7 mouse cellular contexts compared by ENCODE assay signal in genomic region chr3:51554067-51554466, GRCm38 (mm10). TPM values are rescaled to one million over a fixed set of nuclear protein-coding genes. Genes with fewer than 3 reads are reported as not detected.
DNase-seq lines count a peak whose midpoint lies in the region; ATAC-seq and TF ChIP-seq lines count a peak whose summit lies in the region.

No protein-coding gene starts in this region.

- H3K79me2 ChIP-seq in liver, adult 2 months (ENCODE audit: control insufficient read depth, insufficient read depth, low read length) = no peaks in the 10 kb centered on the region

- H3K4me1 ChIP-seq in liver, adult 2 months (ENCODE audit: control insufficient read depth, insufficient read depth, low read length) = peaks cover 1% of the 10 kb centered on the region; the same call in 1 of the 2 replicates
- H3K4me1 ChIP-seq in liver, embryonic 12.5 days = peaks cover 43% of the 10 kb centered on the region
- H3K4me1 ChIP-seq in brown adipose tissue, adult 24 weeks (ENCODE audit: control insufficient read depth, insufficient read depth, insufficient read length, low read length) = peaks cover 12% of the 10 kb centered on the region; the same call in 1 of the 2 replicates
- peaks cover 8% of the 10 kb centered on the region; the same call in 1 of the 2 replicates for H3K4me1 ChIP-seq in forebrain, postnatal 0 days (ENCODE audit: insufficient read depth)
- H3K4me1 ChIP-seq in stomach, embryonic 16.5 days (ENCODE audit: control insufficient read depth, insufficient read depth, low read length) = peaks cover 25% of the 10 kb centered on the region

- no peak overlapping the region for H3K4me3 ChIP-seq in liver, adult 2 months (ENCODE audit: insufficient read depth, low read depth, low read length)
- no peak overlapping the region for H3K4me3 ChIP-seq in liver, embryonic 12.5 days
- peak overlapping the region; percentile 4; the same call in 1 of the 2 replicates for H3K4me3 ChIP-seq in brown adipose tissue, adult 24 weeks (ENCODE audit: insufficient read depth, low read depth, low read length)
- no peak overlapping the region for H3K4me3 ChIP-seq in forebrain, postnatal 0 days (ENCODE audit: low read depth, low read length)
- no peak overlapping the region for H3K4me3 ChIP-seq in stomach, embryonic 16.5 days (replicated peaks; ENCODE audit: low read length)

- DNase-seq in liver, adult 2 months (ENCODE audit: extremely low read depth, low read depth, low spot score) = no peak
- DNase-seq in forebrain, postnatal 0 days = no peak
- no peak for DNase-seq in urinary bladder, postnatal 14 days (ENCODE audit: low spot score)

- no peak overlapping the region for H3K4me2 ChIP-seq in liver, embryonic 12.5 days
- peak overlapping the region; percentile 15; the same call in 1 of the 2 replicates for H3K4me2 ChIP-seq in forebrain, postnatal 0 days (ENCODE audit: low read depth)
- H3K4me2 ChIP-seq in stomach, embryonic 16.5 days (ENCODE audit: low read depth, low read length) = no peak overlapping the region

- TF ChIP-seq CTCF in liver, adult 2 months (IDR thresholded peaks at IDR 0.05; ENCODE audit: low read depth, low read length) = no peak
- no peak for TF ChIP-seq CTCF in forebrain, postnatal 0 days (IDR thresholded peaks at IDR 0.05; ENCODE audit: low read depth)

- no peaks in the 10 kb centered on the region for H3K27me3 ChIP-seq in liver, adult 2 months (ENCODE audit: control insufficient read depth, insufficient read depth, low read length)
- no peaks in the 10 kb centered on the region for H3K27me3 ChIP-seq in liver, embryonic 12.5 days (replicated peaks)
- H3K27me3 ChIP-seq in forebrain, postnatal 0 days (ENCODE audit: insufficient read depth, low read length) = no peaks in the 10 kb centered on the region
- H3K27me3 ChIP-seq in stomach, embryonic 16.5 days (ENCODE audit: control insufficient read depth, insufficient read depth, low read length) = no peaks in the 10 kb centered on the region

- no peak for ATAC-seq in liver, embryonic 12.5 days
- ATAC-seq in forebrain, postnatal 0 days = no peak
- peak; percentile 27; the same call in 1 of the 2 replicates for ATAC-seq in stomach, embryonic 16.5 days (ENCODE audit: insufficient read depth, low FRiP score)
- ATAC-seq in granulocyte monocyte progenitor cell, adult 5-6 weeks (replicated peaks; ENCODE audit: poor library complexity, severe bottlenecking) = no peak

- WGBS in liver, adult 2 months = 80% methylated on average over 9 of the region's 9 CpGs
- 54% methylated on average over 9 of the region's 9 CpGs for WGBS in liver, embryonic 12.5 days (ENCODE audit: insufficient replicate concordance)
- WGBS in forebrain, postnatal 0 days = 59% methylated on average over 9 of the region's 9 CpGs
- 56% methylated on average over 9 of the region's 9 CpGs for WGBS in stomach, embryonic 16.5 days

- no peak for TF ChIP-seq POLR2A in liver, adult 2 months (IDR thresholded peaks at IDR 0.05; ENCODE audit: extremely low read depth, insufficient read depth, low read length)

- no peak overlapping the region for H3K27ac ChIP-seq in liver, adult 2 months (replicated peaks; ENCODE audit: insufficient read depth, low read depth, low read length)
- no peak overlapping the region for H3K27ac ChIP-seq in liver, embryonic 12.5 days
- H3K27ac ChIP-seq in brown adipose tissue, adult 24 weeks (replicated peaks; ENCODE audit: low read depth, low read length) = peak overlapping the region; percentile 63
- peak overlapping the region; percentile 29; the same call in 1 of the 2 replicates for H3K27ac ChIP-seq in forebrain, postnatal 0 days (ENCODE audit: low read depth, low read length)
- peak overlapping the region; percentile 19; the same call in 1 of the 2 replicates for H3K27ac ChIP-seq in stomach, embryonic 16.5 days (ENCODE audit: low read length)

- no peaks in the 10 kb centered on the region; the same call in 1 of the 2 replicates for H3K36me3 ChIP-seq in liver, adult 2 months (ENCODE audit: control insufficient read depth, insufficient read depth, low read length)
- H3K36me3 ChIP-seq in liver, embryonic 12.5 days = peaks cover 18% of the 10 kb centered on the region
- H3K36me3 ChIP-seq in forebrain, postnatal 0 days (ENCODE audit: insufficient read depth) = peaks cover 9% of the 10 kb centered on the region
- no peaks in the 10 kb centered on the region for H3K36me3 ChIP-seq in stomach, embryonic 16.5 days (ENCODE audit: control insufficient read depth, insufficient read depth, low read length)

- peak overlapping the region; percentile 6; the same call in 1 of the 2 replicates for H3K9ac ChIP-seq in liver, adult 2 months (ENCODE audit: low read depth, low read length)
- H3K9ac ChIP-seq in liver, embryonic 12.5 days = no peak overlapping the region
- H3K9ac ChIP-seq in forebrain, postnatal 0 days = peak overlapping the region; percentile 25; the same call in 1 of the 2 replicates
- H3K9ac ChIP-seq in stomach, embryonic 16.5 days (ENCODE audit: low read length) = no peak overlapping the region

- no peaks in the 10 kb centered on the region for H3K9me3 ChIP-seq in liver, embryonic 12.5 days (replicated peaks)
- H3K9me3 ChIP-seq in forebrain, postnatal 0 days (ENCODE audit: low read length) = no peaks in the 10 kb centered on the region
- no peaks in the 10 kb centered on the region for H3K9me3 ChIP-seq in stomach, embryonic 16.5 days (replicated peaks; ENCODE audit: control insufficient read depth, low read length)

RNA-seq across cellular contexts. Expression of gene Setd7, which starts 6.6 kb away (rescaled TPM):
- 1.9 and 2.8 TPM in 2 replicates for total RNA-seq in liver, adult 2 months (2014; rRNA removed)
- polyA plus RNA-seq in liver, adult 2 months (2012; rRNA removed) = 1.0 and 1.6 TPM in 2 replicates
- 1.0 and 1.7 TPM in 2 replicates for polyA plus RNA-seq in liver, embryonic 12.5 days (2016; fragmentation: Nextera tagmentation; extraction: Ambion mirVana)
- polyA plus RNA-seq in brown adipose tissue, adult 24 weeks (2012; ENCODE audit: insufficient read depth, insufficient read length, missing spikeins) = 12.0 and 17.5 TPM in 2 replicates
- 15.2 and 22.8 TPM in 2 replicates for total RNA-seq in forebrain, postnatal 0 days (2014; rRNA removed)
- polyA plus RNA-seq in forebrain, postnatal 0 days (2015; fragmentation: Nextera tagmentation; extraction: Ambion mirVana) = 0.92 and 2.1 TPM in 2 replicates
- 2.8 and 4.8 TPM in 2 replicates for polyA plus RNA-seq in stomach, embryonic 16.5 days (2015; fragmentation: Nextera tagmentation; extraction: Ambion mirVana)
- 37.3 and 41.6 TPM in 2 replicates for total RNA-seq in granulocyte monocyte progenitor cell, adult 5-6 weeks (2014; fragmentation: Nextera tagmentation)
- 26.5 and 29.9 TPM in 2 replicates for total RNA-seq in granulocyte monocyte progenitor cell, adult 5-6 weeks (2017)

Comparison
In these comparisons a context has a peak if more than half of its experiments do, and no peak if none do; other contexts are left out.
1. H3K9ac ChIP-seq: peak in liver, adult 2 months (single experiment) and forebrain, postnatal 0 days (single experiment); none in liver, embryonic 12.5 days (single experiment) and stomach, embryonic 16.5 days (single experiment).
2. H3K27ac ChIP-seq: peak in brown adipose tissue, adult 24 weeks (single experiment), forebrain, postnatal 0 days (single experiment) and stomach, embryonic 16.5 days (single experiment); none in liver, adult 2 months (single experiment) and liver, embryonic 12.5 days (single experiment).